Mouse (Mus musculus) G1E (cell line): ENCODE data around the gene Abcg4. TPM values are rescaled to one million over a fixed set of nuclear protein-coding genes. Genes with fewer than 3 reads are reported as not detected.

Source experiments
- ATAC-seq: 2 replicates; pipeline ENCODE4 v1.8.0; 2016; ENCODE audit warnings: mild to moderate bottlenecking; ENCODE audit not compliant: insufficient number of reproducible peaks, poor library complexity, low FRiP score, severe bottlenecking; ENCODE audit errors: extremely low read depth
- DNase-seq: peaks from one replicate; pipeline ENCODE4 v3.0.0; 2012; ENCODE audit warnings: low spot score
- H3K27me3 ChIP-seq: 2 replicates; pipeline ENCODE4 v1.6.1; 2012; ENCODE audit warnings: mild to moderate bottlenecking, low read length, inconsistent platforms; ENCODE audit not compliant: insufficient read depth
- H3K36me3 ChIP-seq: replicated peaks from 2 replicates; pipeline ENCODE3; 2012; ENCODE audit warnings: mild to moderate bottlenecking, inconsistent platforms
- H3K4me1 ChIP-seq: 2 replicates; pipeline ENCODE4 v1.6.1; 2012; ENCODE audit warnings: low read depth, low read length, inconsistent platforms, mixed read lengths; ENCODE audit not compliant: insufficient read depth
- H3K4me3 ChIP-seq: 2 replicates; pipeline ENCODE4 v1.5.1; 2012; ENCODE audit warnings: low read depth, mild to moderate bottlenecking, inconsistent platforms, low read length, moderate library complexity, mixed read lengths
- H3K9me3 ChIP-seq: replicated peaks from 2 replicates; pipeline ENCODE4 v1.6.1; 2012; ENCODE audit warnings: inconsistent platforms
- CTCF ChIP-seq: IDR thresholded peaks from 2 replicates; pipeline ENCODE4 v1.5.1; 2012; ENCODE audit warnings: low read depth, low read length, inconsistent platforms, mixed read lengths
- GATA1 ChIP-seq: IDR thresholded peaks from 2 replicates; pipeline ENCODE4 v1.6.1; 2012; ENCODE audit warnings: borderline replicate concordance, low read length, inconsistent platforms, mixed read lengths
- GATA2 ChIP-seq: IDR thresholded peaks from 2 replicates; pipeline ENCODE4 v1.6.1; 2012; ENCODE audit warnings: low read depth, low read length, inconsistent platforms, borderline replicate concordance
- POLR2AphosphoS5 ChIP-seq: IDR thresholded peaks from 2 replicates; pipeline ENCODE4 v1.6.1; 2012; ENCODE audit warnings: low read depth, low read length, inconsistent platforms; ENCODE audit not compliant: insufficient replicate concordance
- TAL1 ChIP-seq: conservative IDR thresholded peaks from 2 replicates; pipeline ENCODE4 v1.6.1; 2012; ENCODE audit warnings: low read depth, low read length, inconsistent platforms, mixed read lengths
- polyA plus RNA-seq: library from polyadenylated mRNA; stranded (reverse); fragments of >175 nt; gene quantifications from 2 replicates; pipeline ENCODE4 v1.2.3, GENCODE M21; 2012
- total RNA-seq, 2 experiments: library from RNA; stranded (forward) in 1 of 2; stranded (reverse) in 1 of 2; fragments of 200-1000 nt in 1 of 2; fragments of >200 nt in 1 of 2; fragmentation: Nextera tagmentation in 1 of 2; gene quantifications; 2 replicates each; pipeline ENCODE4 v1.2.3; 2014 to 2017

Gene Abcg4
- total and polyA plus RNA-seq, 3 experiments: 3.6 to 58.5 (median 20.3) TPM

GRCm38 (mm10) chr9:44255136-44255521 is 33.3 kb downstream of the Abcg4 start:
- TF ChIP-seq GATA1 (no peak), CTCF (no peak), TAL1 (no peak), GATA2 (no peak), POLR2AphosphoS5 (no peak)
- no peak overlapping the region for H3K4me3 ChIP-seq
- no peaks in the 10 kb centered on the region for H3K36me3 ChIP-seq
- H3K27me3 ChIP-seq: peaks cover 61% of the 10 kb centered on the region
- H3K4me1 ChIP-seq: peaks cover 17% of the 10 kb centered on the region
- ATAC-seq (no peak), DNase-seq (no peak)
- H3K9me3 ChIP-seq: no peaks in the 10 kb centered on the region

- Histone ChIP-seq H3K9me3 (no peaks in the 10 kb centered on the region), H3K27me3 (peaks cover 66% of the 10 kb centered on the region), H3K36me3 (no peaks in the 10 kb centered on the region), H3K4me3 (no peak overlapping the region), H3K4me1 (peaks cover 22% of the 10 kb centered on the region)
- DNase-seq: no peak
- ATAC-seq: no peak
- TF ChIP-seq POLR2AphosphoS5 (no peak), CTCF (no peak), TAL1 (no peak), GATA2 (no peak), GATA1 (no peak)
These were observed 33.8 kb downstream of the Abcg4 start for GRCm38 (mm10) chr9:44254508-44255135.

GRCm38 (mm10) chr9:44253441-44253840 is 35.0 kb downstream of the Abcg4 start:
- no peaks in the 10 kb centered on the region for H3K9me3 ChIP-seq
- ATAC-seq: no peak
- DNase-seq: no peak
- H3K27me3 ChIP-seq: peaks cover 69% of the 10 kb centered on the region
- peaks cover 22% of the 10 kb centered on the region for H3K4me1 ChIP-seq
- H3K4me3 ChIP-seq: no peak overlapping the region
- TF ChIP-seq POLR2AphosphoS5: no peak
- no peak for TF ChIP-seq GATA2
- TF ChIP-seq GATA1: no peak
- TF ChIP-seq CTCF: no peak
- no peak for TF ChIP-seq TAL1
- H3K36me3 ChIP-seq: no peaks in the 10 kb centered on the region

- H3K4me1 ChIP-seq: peaks cover 22% of the 10 kb centered on the region
- no peaks in the 10 kb centered on the region for H3K36me3 ChIP-seq
- H3K9me3 ChIP-seq: no peaks in the 10 kb centered on the region
- ATAC-seq: no peak
- no peak for TF ChIP-seq GATA1
- TF ChIP-seq CTCF: no peak
- no peak for TF ChIP-seq TAL1
- no peak for TF ChIP-seq GATA2
- no peak for TF ChIP-seq POLR2AphosphoS5
- no peak within 1 kb of the TSS for H3K4me3 ChIP-seq
- H3K27me3 ChIP-seq: peaks cover 80% of the 10 kb centered on the region
- no peak for DNase-seq
These were observed 37.1 kb downstream of the Abcg4 start, which contains the start of gene Pdzd3 for GRCm38 (mm10) chr9:44251314-44251713. TSS of gene Pdzd3 (minus strand) at chr9:44251471.

GRCm38 (mm10) chr9:44250445-44250844 is 38.0 kb downstream of the Abcg4 start:
- Histone ChIP-seq H3K4me1 (peaks cover 20% of the 10 kb centered on the region), H3K9me3 (no peaks in the 10 kb centered on the region), H3K27me3 (peaks cover 79% of the 10 kb centered on the region), H3K36me3 (no peaks in the 10 kb centered on the region), H3K4me3 (no peak overlapping the region)
- no peak for ATAC-seq
- no peak for DNase-seq
- TF ChIP-seq TAL1 (no peak), GATA1 (no peak)

GRCm38 (mm10) chr9:44249181-44250146 is 39.0 kb downstream of the Abcg4 start:
- ATAC-seq (no peak), DNase-seq (peak; percentile 36)
- no peaks in the 10 kb centered on the region for H3K36me3 ChIP-seq
- H3K4me1 ChIP-seq: peaks cover 17% of the 10 kb centered on the region
- TF ChIP-seq GATA2 (no peak), TAL1 (no peak), POLR2AphosphoS5 (no peak), GATA1 (no peak), CTCF (no peak)
- H3K9me3 ChIP-seq: no peaks in the 10 kb centered on the region
- H3K27me3 ChIP-seq: peaks cover 75% of the 10 kb centered on the region
- H3K4me3 ChIP-seq: no peak overlapping the region
